Mouse (Mus musculus) embryo, embryonic 9.5 days (tissue): ENCODE data around the gene Notch2.

Experiments used
- DNase-seq: peaks from one replicate; pipeline ENCODE4 v3.0.0-alpha.2; 2017; ENCODE audit errors: extremely low spot score

The Notch2 gene

DNA sequence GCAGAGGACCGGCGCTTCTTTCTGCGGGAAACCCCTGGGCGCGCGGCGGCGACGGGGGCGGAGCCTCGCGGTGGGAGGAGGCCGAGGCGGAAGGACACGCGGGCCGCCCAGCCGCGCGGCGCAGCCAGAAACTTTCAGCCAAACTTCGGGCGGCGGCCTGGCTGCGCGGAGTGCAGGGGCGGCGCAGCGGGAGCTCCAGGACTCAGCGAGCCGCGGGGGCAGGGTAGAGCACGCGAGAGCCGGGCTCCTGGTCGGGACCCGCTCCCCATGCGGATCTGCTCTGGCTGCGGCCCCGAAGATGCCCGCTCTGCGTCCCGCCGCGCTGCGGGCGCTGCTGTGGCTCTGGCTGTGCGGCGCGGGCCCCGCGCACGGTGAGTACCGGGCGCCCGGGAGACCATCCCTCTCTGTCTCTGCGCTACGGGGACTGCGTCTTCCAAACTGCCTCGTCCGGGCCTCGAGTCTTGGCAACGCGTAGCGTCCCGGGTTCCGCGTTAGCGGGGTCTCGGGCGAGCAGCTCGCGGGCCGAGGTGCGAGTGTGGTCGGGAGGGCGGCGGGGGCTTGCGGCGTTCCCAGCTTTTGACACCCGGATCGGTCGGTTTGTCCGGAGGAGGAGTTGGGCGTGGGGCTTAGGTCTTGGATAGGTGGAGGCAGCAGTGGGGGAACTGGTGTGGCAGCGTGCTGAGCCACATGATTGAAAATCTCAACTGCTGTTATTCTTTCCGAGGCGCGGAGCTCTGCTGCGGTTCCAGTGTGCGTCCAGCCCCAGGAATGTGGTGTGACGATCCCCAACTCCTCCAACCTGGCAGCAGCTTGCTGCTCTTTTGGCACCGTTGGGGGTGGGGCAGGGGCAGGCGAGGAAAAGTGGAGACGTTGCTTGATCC is at the start of gene Notch2:
Gene Notch2 (plus strand): TSS at position 127 of the 881 bp plus-strand sequence.
- peak; percentile 95 for DNase-seq

DNA sequence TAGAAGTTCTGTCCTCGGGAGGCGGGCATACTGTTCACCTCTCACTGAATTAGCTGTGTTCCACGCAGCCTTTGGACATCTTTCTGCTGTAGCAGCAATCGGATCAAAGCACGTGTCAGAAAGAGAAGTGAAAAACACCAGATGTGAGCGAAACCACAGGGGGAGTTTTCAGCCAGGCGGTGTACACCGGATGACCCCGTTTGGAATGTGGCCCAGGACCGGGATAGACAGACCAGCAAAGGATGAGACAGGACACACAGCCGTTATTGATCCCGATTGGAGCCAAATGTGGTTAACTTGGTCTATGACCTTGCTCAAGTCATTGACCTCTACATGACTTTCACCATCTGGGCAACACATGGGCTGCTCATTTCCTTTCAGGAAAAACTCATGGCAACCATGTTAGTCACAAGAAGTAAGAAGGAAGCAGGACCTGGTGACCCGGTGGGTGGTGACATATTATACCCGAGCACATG is 48.4 kb upstream of the Notch2 start:
- peak; percentile 60 for DNase-seq

DNA sequence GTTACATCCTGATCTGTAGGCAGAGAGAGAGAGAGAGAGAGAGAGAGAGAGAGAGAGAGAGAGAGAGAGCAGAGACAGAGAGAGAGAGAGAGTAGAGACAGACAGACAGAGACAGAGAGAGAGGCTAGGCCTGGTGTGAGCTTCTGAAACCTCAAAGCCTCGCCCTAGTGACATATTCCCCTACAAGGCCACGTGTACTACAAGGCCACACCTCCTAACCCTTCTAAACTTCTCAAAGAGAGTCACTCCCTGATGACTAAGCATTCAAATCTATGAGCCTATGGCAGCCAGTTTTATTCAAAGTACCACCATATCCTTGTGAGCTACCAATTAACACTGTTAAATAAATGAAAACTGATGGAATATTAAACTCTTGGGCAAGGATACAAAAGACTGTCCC is 45.7 kb upstream of the Notch2 start:
- no peak for DNase-seq

DNA sequence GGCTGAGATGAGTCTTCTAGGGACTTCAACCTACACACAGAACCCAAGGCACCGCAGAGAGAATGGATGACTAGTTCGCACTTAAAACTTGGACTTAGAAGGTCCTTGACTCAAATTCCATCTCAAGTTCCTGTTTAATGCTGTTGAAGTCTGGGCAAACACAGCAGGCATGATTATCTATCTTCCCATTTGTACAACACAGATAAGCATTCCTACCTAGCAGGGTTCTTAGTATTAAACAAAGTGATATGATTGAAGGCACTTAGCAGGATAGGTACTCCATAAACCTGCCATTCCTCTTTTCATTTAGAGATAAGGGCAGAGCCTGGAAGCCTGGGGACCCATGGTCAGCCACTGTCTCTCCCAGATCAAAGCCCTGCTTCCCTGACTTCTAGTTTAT is 45.1 kb upstream of the Notch2 start:
- no peak for DNase-seq

DNA sequence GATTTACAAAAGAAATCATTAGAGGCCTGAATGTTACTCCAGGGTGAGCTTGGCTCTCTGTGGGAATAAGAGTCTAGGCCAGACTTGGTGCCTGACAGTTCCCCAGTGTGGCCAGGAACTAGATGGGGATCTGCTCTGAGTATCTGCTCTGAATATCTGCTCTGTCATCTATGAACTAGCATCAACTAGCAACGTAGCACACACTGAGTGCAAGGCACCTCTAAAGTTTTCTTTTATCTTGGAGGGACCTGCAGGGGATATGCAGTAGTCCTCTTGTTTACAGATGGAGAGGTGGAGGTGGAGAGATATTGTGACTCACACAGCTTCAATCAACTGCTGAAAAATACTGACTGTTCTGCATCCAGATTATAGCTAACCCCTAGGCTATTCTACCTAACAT is 44.3 kb upstream of the Notch2 start:
- DNase-seq: no peak

DNA sequence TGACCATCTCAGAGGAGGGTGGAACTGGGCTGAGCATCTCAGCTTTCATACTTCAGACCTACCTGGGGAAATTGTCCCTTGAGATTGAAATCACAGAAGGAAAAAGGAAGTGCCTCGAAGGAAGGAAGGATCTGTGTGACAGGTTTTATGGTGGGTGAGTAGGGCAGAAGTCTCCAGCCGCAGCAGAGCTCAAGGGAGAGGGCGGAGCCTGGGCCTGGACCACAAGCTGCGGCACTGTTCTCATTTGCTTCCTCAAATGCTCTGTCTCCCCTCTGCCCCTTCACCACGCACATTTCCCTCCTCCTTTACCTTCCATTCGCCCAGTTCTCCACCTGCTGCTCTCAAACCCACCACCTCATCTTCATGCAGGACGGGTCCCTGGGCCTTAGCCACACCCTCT is 42.2 kb upstream of the Notch2 start:
- no peak for DNase-seq

DNA sequence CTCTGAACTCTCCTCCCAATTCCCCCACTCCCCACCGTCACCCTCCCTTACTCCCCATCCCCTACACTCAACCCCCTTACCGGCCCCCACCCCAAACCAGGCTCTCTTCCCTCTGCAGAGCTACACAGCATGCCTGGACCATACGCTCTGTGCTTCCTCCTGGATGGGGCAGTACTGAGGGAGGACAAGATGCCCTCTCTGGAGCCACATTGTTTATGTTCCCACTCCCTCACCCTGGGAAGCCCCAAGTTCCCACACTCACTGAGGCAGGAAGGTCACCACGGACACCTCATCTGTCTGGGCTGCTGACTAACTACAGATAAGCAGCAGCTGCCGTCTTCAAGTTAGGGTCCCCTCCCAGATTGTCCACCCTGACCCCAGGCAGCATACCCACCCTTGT is 41.1 kb upstream of the Notch2 start:
- DNase-seq: no peak

DNA sequence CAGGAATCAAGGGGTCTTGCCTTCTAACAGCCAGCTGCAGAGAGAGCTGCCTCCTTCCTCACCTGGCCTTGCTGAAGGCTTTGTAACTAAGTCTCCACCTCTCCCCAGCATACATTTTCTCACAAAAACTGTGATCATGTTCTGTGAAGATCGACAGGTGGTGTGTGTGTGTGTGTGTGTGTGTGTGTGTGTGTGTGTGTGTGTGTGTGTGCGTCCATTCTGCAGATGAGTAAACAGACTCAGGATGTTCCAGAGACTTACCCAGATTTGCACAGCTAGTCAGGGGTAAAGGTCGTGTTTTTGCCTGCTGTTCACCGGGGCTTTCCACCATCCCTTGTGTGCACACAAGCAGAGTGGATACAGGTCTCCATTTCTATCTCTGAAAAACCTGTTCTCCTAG is 40.6 kb upstream of the Notch2 start:
- DNase-seq: no peak

DNA sequence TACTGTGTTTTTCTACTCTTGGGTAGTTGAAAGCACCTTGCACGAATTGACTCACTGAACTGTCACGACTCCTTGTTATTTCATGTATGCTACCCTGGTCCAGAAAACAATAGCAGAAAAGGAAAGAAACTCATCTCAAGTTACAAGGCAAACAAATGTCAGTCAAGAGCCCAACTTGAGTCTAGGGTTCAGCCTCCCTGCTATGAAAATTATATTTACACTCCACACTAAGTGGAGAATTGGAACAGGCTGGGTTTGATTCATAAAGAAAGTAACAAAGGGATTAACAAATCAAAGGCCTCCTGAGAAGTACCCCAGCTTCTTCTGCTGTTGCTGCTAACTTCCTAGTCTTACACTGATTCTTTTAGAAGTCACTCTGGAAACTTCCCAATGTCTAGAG is 40.0 kb upstream of the Notch2 start:
- no peak for DNase-seq

DNA sequence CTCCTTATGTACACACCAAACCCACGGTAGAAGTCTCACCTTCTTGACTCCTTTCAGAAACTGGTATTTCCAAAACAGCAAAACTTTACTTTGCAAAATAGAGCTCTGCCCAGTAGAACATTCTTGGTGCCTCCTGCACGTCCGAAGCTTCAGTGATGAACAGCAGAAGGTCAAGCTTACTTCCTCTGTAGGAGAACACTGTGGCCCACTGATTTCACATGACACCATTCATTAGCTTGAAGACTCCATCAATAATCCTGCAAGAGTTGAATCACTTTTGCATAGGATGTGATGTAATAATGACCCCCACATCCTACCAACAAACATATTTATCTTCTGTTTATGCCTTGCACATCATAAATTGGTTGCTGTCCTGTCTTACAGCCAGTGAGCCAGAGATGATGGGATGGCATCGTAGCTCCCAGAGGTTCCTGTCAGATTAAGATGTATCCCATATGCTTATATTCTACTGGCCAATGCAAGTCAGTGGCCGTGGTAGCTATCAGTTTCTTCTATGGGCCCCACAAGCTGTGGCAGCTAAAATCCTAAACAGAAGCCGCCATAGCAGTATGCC is 39.0 kb upstream of the Notch2 start:
- DNase-seq: no peak

DNA sequence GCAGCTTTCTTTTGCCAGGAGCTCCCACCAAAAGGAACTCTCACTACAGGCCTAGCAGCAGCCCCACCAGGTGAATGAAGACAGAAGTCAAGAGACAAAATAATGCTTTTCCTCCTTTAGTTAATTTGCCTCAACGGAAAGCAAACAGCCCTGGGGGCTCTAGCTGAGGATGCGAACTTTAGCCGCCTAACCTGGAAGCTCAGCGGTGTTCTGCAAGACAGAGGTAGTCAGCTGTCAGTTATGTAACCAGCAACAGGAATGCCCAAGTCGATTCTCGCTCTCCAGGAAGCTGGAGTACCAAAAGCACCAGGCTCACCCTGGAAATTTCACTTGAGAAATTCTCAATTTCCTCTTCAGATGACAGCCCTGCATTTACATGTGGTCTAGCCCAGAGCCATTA is 36.6 kb upstream of the Notch2 start:
- no peak for DNase-seq

DNA sequence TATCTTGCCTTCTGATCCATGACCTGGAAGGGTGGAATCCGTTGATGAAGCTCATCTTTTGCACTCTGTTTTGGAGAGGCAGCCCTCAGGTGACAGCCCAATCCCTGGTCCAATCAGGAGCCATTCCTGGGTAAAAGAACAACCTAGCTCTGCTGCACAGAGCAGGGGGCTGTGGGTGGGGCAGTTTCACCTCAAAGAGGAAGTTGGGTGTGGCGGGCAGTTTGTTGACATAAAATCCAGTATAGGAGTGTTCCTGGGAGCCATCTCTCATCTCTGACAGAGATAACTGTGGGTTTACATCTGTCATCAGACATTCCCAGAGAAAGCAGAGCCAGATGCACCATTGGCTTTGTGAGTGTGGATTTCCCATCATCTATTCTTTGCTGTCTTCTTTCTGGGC is 34.6 kb upstream of the Notch2 start:
- DNase-seq: no peak

DNA sequence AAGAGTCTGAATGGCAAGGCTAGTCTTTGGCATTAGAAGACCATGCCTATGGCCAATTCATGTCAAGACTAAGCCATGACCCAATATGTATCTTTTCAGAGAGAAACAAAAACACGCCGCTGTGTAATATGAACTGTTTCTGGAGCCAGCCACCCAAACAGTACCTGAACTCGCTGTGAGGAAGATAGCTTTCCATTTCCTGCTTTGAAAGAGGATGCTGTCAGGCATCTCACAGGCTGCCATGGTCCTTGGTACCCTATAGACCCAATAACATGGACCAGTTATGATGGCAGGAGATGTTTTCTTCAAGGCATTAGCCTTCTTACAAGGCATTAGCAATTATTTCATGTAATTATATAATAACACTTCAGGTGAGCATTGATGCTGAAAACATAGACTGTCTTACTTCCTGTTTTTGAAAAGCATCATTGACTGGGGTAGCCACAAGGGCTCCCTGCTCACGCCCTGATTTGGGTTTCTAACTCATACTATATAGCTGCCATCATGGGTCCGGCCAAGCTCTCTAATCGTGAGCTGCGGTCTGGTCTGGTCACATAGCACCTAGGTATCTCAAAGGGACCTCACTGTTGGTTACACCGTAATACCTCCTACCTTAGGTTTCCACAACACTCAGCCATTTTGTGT is 32.5 kb upstream of the Notch2 start:
- no peak for DNase-seq

DNA sequence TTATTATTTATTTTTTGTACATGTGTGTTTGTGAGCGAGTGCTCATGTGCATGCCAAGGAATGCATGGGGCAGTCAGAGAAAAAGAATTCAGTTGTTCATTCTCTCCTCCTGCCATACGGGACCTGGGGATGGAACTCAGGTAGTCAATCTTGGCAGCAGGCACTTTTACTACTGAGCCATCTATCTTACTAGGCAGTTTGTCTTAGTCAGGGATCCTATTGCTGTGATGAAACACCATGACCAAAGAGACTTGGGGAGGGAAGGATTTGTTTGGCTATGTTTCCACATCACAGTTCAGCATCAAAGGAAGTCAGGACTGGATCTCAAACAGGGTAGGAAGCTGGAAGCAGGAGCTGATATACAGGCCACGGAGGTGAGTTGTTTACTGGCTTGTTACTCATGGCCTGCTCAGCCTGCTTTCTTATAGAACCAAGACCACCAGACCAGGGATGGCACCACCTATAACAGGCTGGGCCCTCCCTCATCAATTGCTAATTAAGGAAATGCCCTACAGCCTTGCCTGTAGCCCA is 31.9 kb upstream of the Notch2 start:
- no peak for DNase-seq

DNA sequence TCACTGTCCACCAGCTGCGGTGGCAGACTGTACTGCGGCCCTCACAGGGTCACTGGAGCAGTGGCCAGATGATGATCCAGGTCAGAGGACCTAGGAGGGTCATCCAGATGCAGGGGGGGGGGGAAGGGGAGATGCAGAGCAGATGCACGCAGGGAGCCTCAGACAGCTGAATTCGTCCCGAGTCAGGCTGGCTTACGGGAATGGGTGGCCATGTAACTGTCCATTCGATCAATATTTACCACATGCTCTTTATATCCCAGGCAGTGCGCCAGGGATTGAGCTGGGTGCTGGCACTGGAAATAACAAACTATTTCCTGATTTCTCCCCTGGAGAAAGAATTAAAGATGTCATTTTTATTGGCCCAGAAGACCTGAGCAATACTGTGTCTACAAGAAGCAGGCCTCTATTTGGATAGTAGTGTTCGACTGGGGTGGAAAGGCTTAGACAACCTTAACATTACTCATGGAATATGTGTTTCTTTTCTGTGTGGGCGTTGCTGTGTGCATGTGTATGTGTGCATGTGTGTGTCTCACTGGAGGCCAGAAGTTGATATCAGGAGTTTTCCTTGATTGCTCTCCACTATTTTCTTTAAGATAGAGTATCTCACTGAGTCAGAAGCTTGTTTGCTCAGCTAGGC is 28.3 kb upstream of the Notch2 start:
- no peak for DNase-seq

DNA sequence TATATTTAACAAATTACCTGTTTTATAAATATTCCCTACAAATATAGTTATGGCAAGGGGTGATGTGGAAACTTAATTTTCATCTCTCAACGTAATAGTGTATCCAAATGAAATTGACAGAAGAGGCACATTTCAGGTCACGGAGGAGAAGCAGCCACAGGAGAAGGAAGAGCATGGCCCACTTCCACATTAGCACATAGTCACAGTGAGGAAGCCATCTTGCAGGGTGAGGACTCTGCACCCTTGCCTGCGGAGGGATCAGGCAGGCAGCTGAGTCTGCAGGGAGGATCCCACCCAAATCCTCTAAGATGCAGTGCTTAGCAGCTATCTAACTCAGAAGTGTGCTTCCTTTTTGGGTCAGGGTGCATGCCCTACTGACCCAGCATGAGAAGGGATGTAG is 27.6 kb upstream of the Notch2 start:
- DNase-seq: no peak

DNA sequence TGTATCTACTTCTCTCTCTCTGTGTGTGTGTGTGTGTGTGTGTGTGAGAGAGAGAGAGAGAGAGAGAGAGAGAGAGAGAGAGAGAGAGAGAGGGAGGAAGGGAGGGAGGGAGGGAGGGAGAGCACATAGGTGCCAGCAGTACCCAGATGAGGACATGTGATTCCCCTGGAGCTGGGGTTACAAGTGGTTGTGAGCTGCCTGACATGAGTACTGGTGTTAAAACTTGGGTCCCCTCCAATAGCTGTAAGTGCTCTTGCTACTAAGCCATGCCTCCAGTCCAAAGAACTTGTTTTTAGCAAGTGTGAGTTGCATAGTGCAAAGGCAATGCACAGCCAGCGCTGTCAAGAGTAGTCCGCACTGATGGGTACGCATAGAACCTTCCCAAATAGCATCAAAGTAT is 26.2 kb upstream of the Notch2 start:
- no peak for DNase-seq

DNA sequence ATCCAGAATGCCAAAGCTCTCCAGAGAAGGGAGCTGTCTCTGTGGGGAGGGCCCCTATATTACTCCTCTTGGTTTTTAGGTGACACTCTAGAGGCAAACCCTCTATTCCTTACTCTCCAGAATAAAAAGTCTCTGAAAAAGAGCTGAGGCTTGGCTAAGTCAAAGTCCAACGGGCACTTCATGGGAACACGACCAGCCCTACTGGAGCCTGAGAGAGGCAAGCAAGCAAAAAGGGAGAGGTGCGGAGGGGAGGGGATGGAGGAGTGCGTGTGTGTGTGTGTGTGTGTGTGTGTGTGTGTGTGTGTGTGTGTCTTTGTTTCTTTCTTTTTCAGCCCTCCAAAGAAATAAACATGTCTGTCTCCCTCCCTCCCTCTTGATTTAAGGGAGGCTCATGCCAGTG is 24.6 kb upstream of the Notch2 start:
- no peak for DNase-seq

DNA sequence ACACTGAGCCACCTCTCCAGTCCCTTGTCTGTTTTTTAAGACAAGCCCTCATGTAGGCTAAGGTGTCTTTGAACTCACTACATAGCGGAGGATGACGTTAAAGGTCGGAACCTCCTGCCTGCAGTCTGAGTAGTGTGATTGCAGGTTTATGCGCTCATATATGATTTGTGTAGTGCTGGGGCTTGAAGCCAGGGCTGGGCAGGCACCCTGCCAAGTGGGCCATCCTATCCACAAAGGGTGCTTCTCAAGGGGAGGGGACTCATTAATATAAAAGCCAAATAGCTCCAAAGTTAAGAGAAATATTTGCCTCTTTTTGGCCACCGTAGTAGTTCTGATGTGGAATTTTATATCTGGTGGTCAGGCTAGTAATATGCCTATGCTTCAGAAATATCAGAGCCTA is 22.8 kb upstream of the Notch2 start:
- DNase-seq: no peak

DNA sequence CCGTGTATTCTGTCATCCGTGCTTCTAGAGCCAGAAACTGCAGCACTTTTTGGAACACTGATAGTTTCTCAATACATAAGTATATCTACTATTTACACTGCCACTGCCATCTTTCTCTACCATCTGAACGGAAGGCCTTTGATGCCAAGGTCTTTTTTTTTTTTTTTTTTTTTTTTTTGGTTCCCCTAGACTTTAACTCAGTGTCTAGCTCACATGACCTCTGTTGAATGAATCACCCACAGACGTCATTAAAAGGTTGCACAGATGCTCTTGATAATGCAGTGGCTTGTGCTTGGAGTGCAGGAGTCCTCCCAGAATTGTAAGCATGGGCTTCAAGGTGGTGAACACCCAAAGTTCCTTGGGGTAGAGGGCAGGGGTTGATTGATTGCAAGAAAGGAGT is 21.0 kb upstream of the Notch2 start:
- DNase-seq: no peak

DNA sequence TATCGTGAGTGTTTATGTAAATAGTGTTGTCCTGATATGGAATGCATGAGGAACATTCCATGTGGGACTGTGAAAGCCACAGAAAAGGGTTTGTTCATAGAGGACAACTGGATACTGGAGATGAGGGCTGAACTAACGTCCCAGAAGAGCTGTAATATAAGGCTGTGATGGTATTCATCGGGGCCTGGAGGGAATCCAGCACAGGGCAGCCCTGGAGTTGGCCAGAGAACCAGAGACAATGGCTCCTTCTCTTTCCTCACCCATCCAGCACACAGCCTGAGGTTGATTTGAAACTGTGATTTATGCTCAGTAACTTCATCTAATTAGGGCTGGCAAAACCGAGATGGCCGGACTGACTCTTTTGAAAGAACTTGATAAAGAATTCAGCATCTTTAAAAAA is 20.1 kb upstream of the Notch2 start:
- DNase-seq: no peak

DNA sequence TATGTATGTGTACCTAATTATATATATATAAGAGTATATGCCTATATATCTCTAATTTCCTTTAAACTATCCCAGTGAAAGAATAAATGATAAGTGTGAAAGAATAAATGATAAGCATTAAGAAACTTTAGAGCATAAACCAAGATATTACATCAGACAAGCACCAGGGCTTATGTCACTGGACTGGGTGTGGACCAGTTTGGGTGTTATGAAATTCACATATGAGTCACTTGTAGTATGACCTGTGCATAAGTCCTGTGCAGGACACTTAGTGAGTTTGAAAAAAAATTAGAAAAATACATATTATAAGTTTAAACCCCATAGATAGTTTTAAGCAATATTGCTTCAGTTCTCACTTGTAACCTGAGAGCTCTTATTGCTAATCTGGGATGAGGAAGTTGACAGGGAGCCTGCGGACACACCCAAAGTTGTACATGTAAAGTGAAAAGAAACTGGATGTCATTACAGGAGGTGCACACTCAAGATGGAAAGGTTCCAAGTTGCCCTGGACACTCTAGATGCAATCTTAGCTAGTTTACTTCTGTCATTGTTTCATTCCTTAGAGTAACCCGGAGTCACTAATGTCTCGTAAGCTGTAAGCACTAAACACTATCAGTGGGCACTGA is 19.3 kb upstream of the Notch2 start:
- no peak for DNase-seq
